Mouse (Mus musculus): ENCODE measurements around the gene Trim27. TPM values are rescaled to one million over a fixed set of nuclear protein-coding genes. Genes with fewer than 3 reads are reported as not detected.
A peak's percentile ranks its signal among the peaks of the same experiment; 100 is the strongest.

Gene Trim27
- polyA plus RNA-seq, 1 experiment from 2014 or later: 139 TPM

GRCm38 (mm10) chr13:21226031-21226430 is 46.8 kb downstream of the Trim27 start:
- Histone ChIP-seq H3K9ac (no peak overlapping the region), H3K27ac (no peak overlapping the region), H3K27me3 (no peaks in the 10 kb centered on the region), H3K36me3 (no peaks in the 10 kb centered on the region), H3K4me2 (no peak overlapping the region), H3K4me1 (peaks cover 11% of the 10 kb centered on the region; the same call in 1 of the 2 replicates), H3K4me3 (replicated peaks) (no peak overlapping the region), H3K9me3 (replicated peaks) (no peaks in the 10 kb centered on the region)
- WGBS: 32% methylated on average over 3 of the region's 3 CpGs
- ATAC-seq (replicated peaks; ENCODE audit: low FRiP score): no peak

GRCm38 (mm10) chr13:21233732-21234705 is 54.8 kb downstream of the Trim27 start:
- Histone ChIP-seq H3K4me3 (replicated peaks) (peak overlapping the region; percentile 57), H3K4me2 (peak overlapping the region; percentile 81), H3K36me3 (no peaks in the 10 kb centered on the region), H3K9ac (peak overlapping the region; percentile 54), H3K27ac (peak overlapping the region; percentile 68; the same call in 1 of the 2 replicates), H3K4me1 (no peaks in the 10 kb centered on the region), H3K27me3 (no peaks in the 10 kb centered on the region), H3K9me3 (replicated peaks) (no peaks in the 10 kb centered on the region; the same call in 1 of the 2 replicates)
- WGBS: under 1% methylated on average over 43 of the region's 43 CpGs
- ATAC-seq (replicated peaks; ENCODE audit: low FRiP score): peak; percentile 96

DNA sequence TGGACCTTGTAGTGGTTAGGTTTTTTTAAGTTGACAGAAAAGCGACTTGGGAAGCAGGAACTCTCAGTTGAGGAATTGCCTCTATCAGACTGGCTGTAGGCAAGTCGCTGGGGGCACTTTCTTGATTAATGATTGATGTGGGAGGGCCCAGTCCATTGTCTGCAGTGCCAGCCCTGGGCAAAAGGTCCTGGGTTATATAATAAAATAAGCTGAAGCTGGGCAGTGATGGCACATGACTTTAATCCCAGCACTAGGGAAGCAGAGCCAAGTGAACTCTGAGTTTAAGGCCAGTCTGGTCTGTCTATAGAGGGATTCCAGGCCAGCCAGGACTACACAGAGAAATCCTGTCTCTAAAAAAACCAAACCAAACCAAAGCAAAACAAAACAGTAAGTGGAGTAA is 57.5 kb downstream of the Trim27 start:
- H3K4me2 ChIP-seq: no peak overlapping the region
- no peak overlapping the region for H3K9ac ChIP-seq
- no peak overlapping the region for H3K27ac ChIP-seq
- whole genome bisulfite sequencing: 50% methylated on average over 2 of the region's 2 CpGs
- H3K27me3 ChIP-seq: peaks cover under 1% of the 10 kb centered on the region
- no peaks in the 10 kb centered on the region; the same call in 1 of the 2 replicates for H3K9me3 ChIP-seq (replicated peaks)
- no peak overlapping the region for H3K4me3 ChIP-seq (replicated peaks)
- H3K4me1 ChIP-seq: no peaks in the 10 kb centered on the region
- no peaks in the 10 kb centered on the region for H3K36me3 ChIP-seq
- ATAC-seq (replicated peaks; ENCODE audit: low FRiP score): no peak

DNA sequence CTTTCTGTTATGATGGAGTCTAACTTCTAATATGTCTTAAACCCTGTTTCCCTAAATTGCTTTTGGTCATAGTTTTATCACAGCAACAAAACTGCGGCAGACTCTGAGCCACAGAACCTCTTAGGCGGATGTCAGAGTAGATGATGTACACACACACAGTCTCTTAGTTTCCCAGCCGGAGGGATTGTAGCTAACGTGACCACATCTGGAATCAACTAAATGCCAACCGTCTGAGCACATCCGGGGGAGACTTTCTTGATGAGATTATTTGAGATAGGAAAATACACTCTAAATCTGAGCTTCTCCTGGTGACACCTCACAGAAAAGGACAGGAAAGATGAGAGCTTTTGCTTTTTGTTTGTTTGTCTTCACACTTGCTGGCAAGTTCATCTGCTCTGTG is 57.9 kb downstream of the Trim27 start:
- H3K36me3 ChIP-seq: no peaks in the 10 kb centered on the region
- H3K27me3 ChIP-seq: peaks cover 5% of the 10 kb centered on the region
- no peaks in the 10 kb centered on the region for H3K4me1 ChIP-seq
- no peaks in the 10 kb centered on the region; the same call in 1 of the 2 replicates for H3K9me3 ChIP-seq (replicated peaks)
- 61% methylated on average over 6 of the region's 6 CpGs for WGBS
- no peak for ATAC-seq (replicated peaks; ENCODE audit: low FRiP score)
- H3K4me3 ChIP-seq (replicated peaks): no peak overlapping the region
- H3K27ac ChIP-seq: no peak overlapping the region
- no peak overlapping the region for H3K4me2 ChIP-seq
- no peak overlapping the region for H3K9ac ChIP-seq

DNA sequence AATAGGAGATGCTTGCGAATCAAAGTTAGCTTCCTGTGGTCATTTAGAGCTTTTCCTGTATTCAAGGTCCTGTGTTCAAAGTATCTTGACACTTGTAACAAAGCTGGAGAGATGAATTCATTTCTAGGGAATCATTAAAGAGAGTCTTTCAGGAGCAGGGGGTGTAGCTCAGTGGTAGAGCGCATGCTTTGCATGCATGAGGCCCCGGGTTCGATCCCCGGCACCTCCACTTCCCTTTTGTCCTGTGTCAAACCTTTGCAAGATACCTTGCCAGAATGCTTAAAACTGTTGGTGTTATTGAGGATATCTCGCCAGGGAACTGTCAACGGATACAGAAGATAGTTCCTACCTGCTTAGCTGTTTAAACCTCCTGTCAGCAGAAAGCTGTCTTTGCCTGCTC is 61.5 kb downstream of the Trim27 start:
- Histone ChIP-seq H3K4me2 (no peak overlapping the region), H3K4me1 (peaks cover 7% of the 10 kb centered on the region), H3K27me3 (peaks cover 29% of the 10 kb centered on the region), H3K36me3 (no peaks in the 10 kb centered on the region), H3K9ac (no peak overlapping the region), H3K4me3 (replicated peaks) (no peak overlapping the region), H3K27ac (no peak overlapping the region), H3K9me3 (replicated peaks) (no peaks in the 10 kb centered on the region; the same call in 1 of the 2 replicates)
- WGBS: 11% methylated on average over 7 of the region's 7 CpGs
- ATAC-seq (replicated peaks; ENCODE audit: low FRiP score): no peak

DNA sequence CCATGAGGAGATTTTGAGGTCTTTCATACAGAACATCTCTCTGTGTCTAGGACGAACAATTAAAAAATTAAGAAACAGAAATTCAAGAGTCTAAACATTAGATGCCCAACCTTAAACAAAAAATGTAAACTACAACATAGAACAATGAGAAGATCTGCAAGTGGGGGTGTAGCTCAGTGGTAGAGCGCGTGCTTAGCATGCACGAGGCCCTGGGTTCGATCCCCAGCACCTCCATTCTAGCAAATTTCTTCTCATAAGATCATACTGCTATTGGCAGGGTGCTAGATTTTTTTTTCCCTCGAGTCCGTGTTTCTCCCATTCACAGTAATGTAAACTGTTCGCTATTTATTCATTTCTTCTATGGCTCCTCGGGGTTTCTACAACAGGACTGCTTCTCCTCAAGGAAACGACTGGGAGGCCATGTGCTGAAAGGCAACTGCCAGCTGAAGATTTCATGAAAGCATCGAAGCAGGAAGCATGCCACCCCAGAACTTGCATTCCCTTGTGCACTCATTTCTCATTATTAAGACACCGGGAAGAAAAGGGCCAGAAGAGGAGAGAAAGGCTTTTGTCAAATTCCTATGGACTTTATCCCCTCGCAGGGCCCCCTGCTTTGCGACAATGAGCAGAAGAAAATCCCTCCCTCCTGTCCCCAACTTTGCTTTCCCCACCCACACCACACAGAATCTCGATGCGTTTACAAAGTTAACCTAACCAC is 63.3 kb downstream of the Trim27 start:
- Histone ChIP-seq H3K4me3 (replicated peaks) (peak overlapping the region; percentile 35), H3K9me3 (replicated peaks) (no peaks in the 10 kb centered on the region; the same call in 1 of the 2 replicates), H3K36me3 (no peaks in the 10 kb centered on the region), H3K27me3 (peaks cover 29% of the 10 kb centered on the region), H3K27ac (no peak overlapping the region), H3K9ac (no peak overlapping the region), H3K4me2 (peak overlapping the region; percentile 59), H3K4me1 (peaks cover 7% of the 10 kb centered on the region)
- 9% methylated on average over 16 of the region's 16 CpGs for WGBS
- ATAC-seq (replicated peaks; ENCODE audit: low FRiP score): no peak

- Histone ChIP-seq H3K27me3 (peaks cover 29% of the 10 kb centered on the region), H3K9ac (no peak overlapping the region), H3K27ac (no peak overlapping the region), H3K4me1 (peaks cover 7% of the 10 kb centered on the region), H3K4me2 (peak overlapping the region; percentile 59), H3K36me3 (no peaks in the 10 kb centered on the region), H3K9me3 (replicated peaks) (no peaks in the 10 kb centered on the region; the same call in 1 of the 2 replicates), H3K4me3 (replicated peaks) (peak overlapping the region; percentile 35)
- WGBS: 17% methylated on average over 13 of the region's 13 CpGs
- no peak for ATAC-seq (replicated peaks; ENCODE audit: low FRiP score)
Observed at GRCm38 (mm10) chr13:21243196-21243595, 64.0 kb downstream of the Trim27 start.

DNA sequence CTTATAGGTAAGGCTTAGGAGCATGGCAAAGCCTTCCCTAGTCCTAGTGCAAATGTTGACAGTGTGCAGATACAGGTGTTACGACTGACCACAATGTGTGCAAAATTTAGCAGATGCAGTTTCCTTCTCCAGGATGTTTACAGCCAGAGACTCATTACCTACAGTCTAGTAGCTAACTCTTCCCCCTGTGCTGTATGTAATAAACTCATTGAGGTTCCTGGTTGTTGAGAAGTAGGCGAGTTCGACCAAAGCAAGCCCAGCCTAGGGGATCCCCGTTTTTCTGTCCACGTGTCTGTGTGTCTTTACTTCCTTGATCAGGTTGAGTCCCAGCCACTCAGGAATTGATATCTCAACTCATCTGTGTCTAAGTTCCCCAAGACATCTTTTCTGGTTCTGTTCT is 64.8 kb downstream of the Trim27 start:
- Histone ChIP-seq H3K9me3 (replicated peaks) (no peaks in the 10 kb centered on the region), H3K27ac (no peak overlapping the region), H3K4me1 (peaks cover 7% of the 10 kb centered on the region), H3K4me2 (no peak overlapping the region), H3K9ac (no peak overlapping the region), H3K27me3 (peaks cover 29% of the 10 kb centered on the region), H3K36me3 (no peaks in the 10 kb centered on the region), H3K4me3 (replicated peaks) (no peak overlapping the region)
- ATAC-seq (replicated peaks; ENCODE audit: low FRiP score): no peak
- 79% methylated on average over 5 of the region's 5 CpGs for WGBS

Other genes starting within 250 kb of the Trim27 start
- gene Olfr1370, start 104.5 kb upstream of the Trim27 start, polyA plus RNA-seq (2015; fragmentation: Nextera tagmentation; extraction: Ambion mirVana): not detected in 2 replicates
- gene Olfr1369-ps1, start 68.0 kb upstream of the Trim27 start, polyA plus RNA-seq (2015; fragmentation: Nextera tagmentation; extraction: Ambion mirVana): 0.05 TPM in 1 of 2 replicates, not detected in the other
- not detected in 2 replicates for gene Olfr263, start 49.8 kb upstream of the Trim27 start, polyA plus RNA-seq (2015; fragmentation: Nextera tagmentation; extraction: Ambion mirVana)
- not detected in 2 replicates for gene Olfr1368, start 33.6 kb upstream of the Trim27 start, polyA plus RNA-seq (2015; fragmentation: Nextera tagmentation; extraction: Ambion mirVana)
- gene Gpx5, start 113.3 kb downstream of the Trim27 start, polyA plus RNA-seq (2015; fragmentation: Nextera tagmentation; extraction: Ambion mirVana): not detected in 2 replicates
- 5.2 and 6.1 TPM in 2 replicates for gene Gpx6, start 132.7 kb downstream of the Trim27 start, polyA plus RNA-seq (2015; fragmentation: Nextera tagmentation; extraction: Ambion mirVana)
- gene Olfr1367, start 167.5 kb downstream of the Trim27 start, polyA plus RNA-seq (2015; fragmentation: Nextera tagmentation; extraction: Ambion mirVana): not detected in 2 replicates
- 12.4 and 12.7 TPM in 2 replicates for gene Zscan12, start 183.4 kb downstream of the Trim27 start, polyA plus RNA-seq (2015; fragmentation: Nextera tagmentation; extraction: Ambion mirVana)
- gene Zkscan3, start 223.3 kb downstream of the Trim27 start, polyA plus RNA-seq (2015; fragmentation: Nextera tagmentation; extraction: Ambion mirVana): 82.5 and 84.2 TPM in 2 replicates

All from kidney, embryonic 15.5 days (tissue).